Mouse (Mus musculus): ENCODE measurements around the gene Cnbp. TPM values are rescaled to one million over a fixed set of nuclear protein-coding genes. Genes with fewer than 3 reads are reported as not detected.
A peak's percentile ranks its signal among the peaks of the same experiment; 100 is the strongest.

Gene Cnbp
- polyA plus RNA-seq (2015; fragmentation: Nextera tagmentation; extraction: Ambion mirVana), result 1,108 and 1,113 TPM in 2 replicates

- Histone ChIP-seq H3K27me3 (no peaks in the 10 kb centered on the region; the same call in 1 of the 2 replicates), H3K4me1 (peaks cover 28% of the 10 kb centered on the region), H3K27ac (peak within 1 kb of the TSS; percentile 94), H3K9ac (peak within 1 kb of the TSS; percentile 100), H3K9me3 (no peaks in the 10 kb centered on the region), H3K4me2 (peak within 1 kb of the TSS; percentile 82), H3K4me3 (peak within 1 kb of the TSS; percentile 84), H3K36me3 (peaks cover 7% of the 10 kb centered on the region; the same call in 1 of the 2 replicates)
- ATAC-seq (ENCODE audit: borderline replicate concordance, extremely low read depth, low FRiP score, low TSS enrichment), result peak; percentile 98
- WGBS, result under 1% methylated on average over 55 of the region's 55 CpGs
Observed at GRCm38 (mm10) chr6:87850900-87851614, at the start of gene Cnbp. Gene Cnbp, minus strand, starts transcription at chr6:87851106.

GRCm38 (mm10) chr6:87898028-87898427 lies 47.1 kb upstream of the Cnbp start:
- no peak for ATAC-seq (ENCODE audit: borderline replicate concordance, extremely low read depth, low FRiP score, low TSS enrichment)
- Histone ChIP-seq H3K4me2 (no peak overlapping the region), H3K4me3 (no peak overlapping the region), H3K36me3 (peaks cover 95% of the 10 kb centered on the region), H3K9ac (no peak overlapping the region), H3K27me3 (no peaks in the 10 kb centered on the region), H3K4me1 (no peaks in the 10 kb centered on the region), H3K9me3 (no peaks in the 10 kb centered on the region), H3K27ac (no peak overlapping the region)
- WGBS, result 94% methylated on average over 10 of the region's 10 CpGs

GRCm38 (mm10) chr6:87893931-87894330 lies 43.0 kb upstream of the Cnbp start:
- H3K27ac ChIP-seq, result no peak overlapping the region
- peaks cover 95% of the 10 kb centered on the region for H3K36me3 ChIP-seq
- no peak for ATAC-seq (ENCODE audit: borderline replicate concordance, extremely low read depth, low FRiP score, low TSS enrichment)
- H3K4me2 ChIP-seq, result no peak overlapping the region
- WGBS, result 89% methylated on average over 7 of the region's 7 CpGs
- no peaks in the 10 kb centered on the region for H3K9me3 ChIP-seq
- no peak overlapping the region for H3K9ac ChIP-seq
- no peak overlapping the region for H3K4me3 ChIP-seq
- peaks cover 2% of the 10 kb centered on the region for H3K4me1 ChIP-seq
- no peaks in the 10 kb centered on the region for H3K27me3 ChIP-seq

GRCm38 (mm10) chr6:87887594-87888233 lies 36.8 kb upstream of the Cnbp start, which contains the start of gene Copg1:
Gene Copg1, plus strand, starts transcription at chr6:87887814.
- peak; percentile 95 for ATAC-seq (ENCODE audit: borderline replicate concordance, extremely low read depth, low FRiP score, low TSS enrichment)
- Histone ChIP-seq H3K4me2 (peak within 1 kb of the TSS; percentile 59), H3K4me3 (peak within 1 kb of the TSS; percentile 58), H3K9me3 (no peaks in the 10 kb centered on the region), H3K27me3 (no peaks in the 10 kb centered on the region), H3K27ac (peak within 1 kb of the TSS; percentile 75), H3K36me3 (peaks cover 35% of the 10 kb centered on the region), H3K4me1 (peaks cover 11% of the 10 kb centered on the region), H3K9ac (peak within 1 kb of the TSS; percentile 62)
- WGBS, result under 1% methylated on average over 31 of the region's 31 CpGs

- Histone ChIP-seq H3K9me3 (no peaks in the 10 kb centered on the region), H3K4me3 (no peak overlapping the region), H3K27me3 (no peaks in the 10 kb centered on the region), H3K27ac (0 out of 2 replicates have a peak overlapping the region, but pooled peaks have one; percentile 39), H3K4me2 (no peak overlapping the region; the same call in 1 of the 2 replicates), H3K4me1 (peaks cover 11% of the 10 kb centered on the region), H3K9ac (no peak overlapping the region), H3K36me3 (peaks cover 25% of the 10 kb centered on the region)
- 24% methylated on average over 1 of the region's 1 CpGs for WGBS
- no peak for ATAC-seq (ENCODE audit: borderline replicate concordance, extremely low read depth, low FRiP score, low TSS enrichment)
Observed at GRCm38 (mm10) chr6:87886721-87887120, 35.8 kb upstream of the Cnbp start.

- no peaks in the 10 kb centered on the region for H3K27me3 ChIP-seq
Observed at GRCm38 (mm10) chr6:87882816-87883215, 31.9 kb upstream of the Cnbp start.

GRCm38 (mm10) chr6:87882221-87882620 lies 31.3 kb upstream of the Cnbp start:
- no peaks in the 10 kb centered on the region for H3K27me3 ChIP-seq
- no peak overlapping the region for H3K27ac ChIP-seq
- no peaks in the 10 kb centered on the region for H3K9me3 ChIP-seq
- H3K36me3 ChIP-seq, result no peaks in the 10 kb centered on the region
- no peak for ATAC-seq (ENCODE audit: borderline replicate concordance, extremely low read depth, low FRiP score, low TSS enrichment)
- no peak overlapping the region for H3K4me3 ChIP-seq
- 0 out of 2 replicates have a peak, but pooled peaks cover 3% of the 10 kb centered on the region for H3K4me1 ChIP-seq
- H3K4me2 ChIP-seq, result no peak overlapping the region
- H3K9ac ChIP-seq, result no peak overlapping the region
- WGBS, result 60% methylated on average over 3 of the region's 3 CpGs

More at GRCm38 (mm10) chr6:87882816-87883215, 31.9 kb upstream of the Cnbp start:
- WGBS, result 46% methylated on average over 4 of the region's 4 CpGs
- H3K4me3 ChIP-seq, result no peak overlapping the region
- no peak overlapping the region for H3K4me2 ChIP-seq
- no peak overlapping the region for H3K27ac ChIP-seq
- 0 out of 2 replicates have a peak, but pooled peaks cover 3% of the 10 kb centered on the region for H3K4me1 ChIP-seq
- no peaks in the 10 kb centered on the region for H3K36me3 ChIP-seq
- H3K9me3 ChIP-seq, result no peaks in the 10 kb centered on the region
- ATAC-seq (ENCODE audit: borderline replicate concordance, extremely low read depth, low FRiP score, low TSS enrichment), result no peak
- H3K9ac ChIP-seq, result no peak overlapping the region

- Histone ChIP-seq H3K4me2 (no peak overlapping the region), H3K4me1 (no peaks in the 10 kb centered on the region), H3K27ac (no peak overlapping the region), H3K4me3 (no peak overlapping the region), H3K9ac (no peak overlapping the region), H3K9me3 (no peaks in the 10 kb centered on the region), H3K27me3 (no peaks in the 10 kb centered on the region), H3K36me3 (no peaks in the 10 kb centered on the region)
- 58% methylated on average over 3 of the region's 3 CpGs for WGBS
- no peak for ATAC-seq (ENCODE audit: borderline replicate concordance, extremely low read depth, low FRiP score, low TSS enrichment)
Observed at GRCm38 (mm10) chr6:87879628-87880027, 28.7 kb upstream of the Cnbp start.

- ATAC-seq (ENCODE audit: borderline replicate concordance, extremely low read depth, low FRiP score, low TSS enrichment), result no peak
- H3K36me3 ChIP-seq, result no peaks in the 10 kb centered on the region
- no peak overlapping the region for H3K27ac ChIP-seq
- no peak overlapping the region for H3K4me3 ChIP-seq
- H3K4me1 ChIP-seq, result no peaks in the 10 kb centered on the region
- no peaks in the 10 kb centered on the region for H3K27me3 ChIP-seq
- H3K9ac ChIP-seq, result no peak overlapping the region
- no peaks in the 10 kb centered on the region for H3K9me3 ChIP-seq
- no peak overlapping the region for H3K4me2 ChIP-seq
- WGBS, result 26% methylated on average over 4 of the region's 4 CpGs
Observed at GRCm38 (mm10) chr6:87879010-87879409, 28.1 kb upstream of the Cnbp start.

GRCm38 (mm10) chr6:87876068-87876643 lies 25.2 kb upstream of the Cnbp start:
- Histone ChIP-seq H3K4me1 (no peaks in the 10 kb centered on the region), H3K9me3 (no peaks in the 10 kb centered on the region), H3K4me3 (no peak overlapping the region), H3K27me3 (no peaks in the 10 kb centered on the region), H3K9ac (no peak overlapping the region), H3K36me3 (no peaks in the 10 kb centered on the region), H3K27ac (no peak overlapping the region), H3K4me2 (no peak overlapping the region)
- 68% methylated on average over 13 of the region's 13 CpGs for whole genome bisulfite sequencing
- no peak for ATAC-seq (ENCODE audit: borderline replicate concordance, extremely low read depth, low FRiP score, low TSS enrichment)

GRCm38 (mm10) chr6:87875562-87875961 lies 24.7 kb upstream of the Cnbp start:
- Histone ChIP-seq H3K27me3 (no peaks in the 10 kb centered on the region), H3K9me3 (no peaks in the 10 kb centered on the region), H3K4me2 (no peak overlapping the region), H3K4me1 (no peaks in the 10 kb centered on the region), H3K36me3 (no peaks in the 10 kb centered on the region), H3K9ac (no peak overlapping the region), H3K27ac (no peak overlapping the region), H3K4me3 (no peak overlapping the region)
- 77% methylated on average over 7 of the region's 7 CpGs for WGBS
- ATAC-seq (ENCODE audit: borderline replicate concordance, extremely low read depth, low FRiP score, low TSS enrichment), result no peak

- Histone ChIP-seq H3K9ac (no peak overlapping the region), H3K4me2 (no peak overlapping the region), H3K9me3 (no peaks in the 10 kb centered on the region), H3K4me1 (no peaks in the 10 kb centered on the region), H3K4me3 (no peak overlapping the region), H3K36me3 (no peaks in the 10 kb centered on the region), H3K27me3 (no peaks in the 10 kb centered on the region), H3K27ac (no peak overlapping the region)
- 75% methylated on average over 1 of the region's 1 CpGs for WGBS
- no peak for ATAC-seq (ENCODE audit: borderline replicate concordance, extremely low read depth, low FRiP score, low TSS enrichment)
Observed at GRCm38 (mm10) chr6:87875083-87875482, 24.2 kb upstream of the Cnbp start.
